Mouse (Mus musculus): ENCODE results near the gene Mup22. TPM values are rescaled to one million over a fixed set of nuclear protein-coding genes. Genes with fewer than 3 reads are reported as not detected.
"Not testable (repeated sequence)": the region's sequence is repeated elsewhere in the genome, so short reads cannot be mapped to it uniquely, and the experiment has no call there.

Gene Mup22
- total RNA-seq (2022): 10 to 100 TPM in 1 of 4 experiments, 1 to 10 TPM in 1, under 1 TPM in 1, not detected in 1; 0.74 to 78.7 (median 4.0) TPM

DNA sequence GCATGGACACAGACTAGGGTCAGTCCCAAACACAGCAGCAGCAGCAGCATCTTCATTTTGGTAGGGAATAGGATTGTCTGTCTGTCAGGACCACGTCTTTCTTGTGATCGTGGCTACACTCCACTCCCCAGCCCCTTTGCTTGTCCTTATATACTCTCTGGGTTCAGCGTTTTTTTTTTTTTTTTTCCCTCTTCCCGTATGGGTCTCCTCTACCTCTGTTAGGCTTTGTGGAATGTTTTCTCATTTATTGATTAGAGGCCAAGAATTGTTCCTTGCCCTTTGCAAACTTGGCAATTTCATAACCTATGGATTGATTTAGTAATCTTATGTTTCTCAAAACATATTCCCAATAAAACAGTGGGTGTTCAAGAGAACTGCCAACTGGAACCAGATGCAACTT lies at the start of gene Mup22:
Gene Mup22, minus strand, starts transcription at position 101 of the 400 bp plus-strand sequence.
- DNase-seq (ENCODE audit: low spot score in 2 of 2): not testable (repeated sequence)

DNA sequence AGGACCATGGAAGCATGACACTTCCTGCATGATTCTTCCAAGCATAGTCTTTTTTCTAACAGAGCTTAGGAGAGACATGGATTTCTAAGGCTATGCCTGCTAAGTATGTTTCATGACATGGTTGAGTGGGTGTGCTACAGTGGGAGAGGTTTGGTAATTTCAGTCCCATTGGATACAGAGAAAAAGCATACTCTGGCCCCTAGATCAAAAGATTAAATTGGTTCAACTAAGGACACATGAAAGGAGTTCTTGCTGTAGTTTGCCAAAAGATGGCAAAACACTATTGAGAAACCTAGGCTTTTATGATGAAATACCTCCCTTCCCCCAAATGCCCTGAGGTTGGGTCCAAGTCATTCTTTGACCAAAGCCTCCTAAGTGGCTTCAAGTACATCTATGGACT lies 19.6 kb upstream of the Mup22 start:
- DNase-seq (ENCODE audit: low spot score in 2 of 2): not testable (repeated sequence)

Other genes starting within 250 kb of the Mup22 start
- under 1 TPM in 1 of 4 experiments, not detected in 3; 0.83 TPM for gene Mup10, start 239.3 kb downstream of the Mup22 start, total RNA-seq (2022)
- gene Mup11, start 159.1 kb downstream of the Mup22 start, total RNA-seq (2022): under 1 TPM in 1 of 4 experiments, not detected in 3; 0.78 TPM
- gene Mup12, start 80.1 kb downstream of the Mup22 start, total RNA-seq (2022): under 1 TPM in 1 of 4 experiments, not detected in 3; 0.46 TPM

Measured in gastrocnemius, adult 8-10 months (tissue).